Mouse (Mus musculus) adrenal gland, adult 18-20 months (tissue): ENCODE data around the gene Tceanc. TPM values are rescaled to one million over a fixed set of nuclear protein-coding genes. Genes with fewer than 3 reads are reported as not detected.
A peak's percentile ranks its signal among the peaks of the same experiment; 100 is the strongest.
"Not testable (repeated sequence)": the region's sequence is repeated elsewhere in the genome, so short reads cannot be mapped to it uniquely, and the experiment has no call there.

Source experiments
- DNase-seq, 2 experiments: peaks; one replicate each; pipeline ENCODE4 v3.0.0; 2021 to 2022; ENCODE audit warnings: low spot score in 2 of 2
- long read RNA-seq, 2 experiments: library from polyadenylated mRNA; stranded (forward); transcript quantifications; one replicate each; pipeline ENCODE4 v2.0.0; 2021
- total RNA-seq, 2 experiments: library from RNA; stranded (reverse); gene quantifications; 1 replicate in 1 of 2; 2 replicates in 1 of 2; pipeline ENCODE4 v1.2.3; 2021

The Tceanc gene
- 1 to 10 TPM; 2.0 to 2.2 TPM for total RNA-seq
- long read RNA-seq, experiment 1, full-length matches to known transcripts, result 2 of 2 reads
- long read RNA-seq, experiment 1, partial matches to known transcripts, result 0 of 2 reads
- long read RNA-seq, experiment 1, other reads (novel, unspliced or antisense), result 0 of 2 reads
- long read RNA-seq, experiment 2, full-length matches to known transcripts, result 5 of 6 reads
- long read RNA-seq, experiment 2, partial matches to known transcripts, result 0 of 6 reads
- long read RNA-seq, experiment 2, other reads (novel, unspliced or antisense), result 1 of 6 reads

DNA sequence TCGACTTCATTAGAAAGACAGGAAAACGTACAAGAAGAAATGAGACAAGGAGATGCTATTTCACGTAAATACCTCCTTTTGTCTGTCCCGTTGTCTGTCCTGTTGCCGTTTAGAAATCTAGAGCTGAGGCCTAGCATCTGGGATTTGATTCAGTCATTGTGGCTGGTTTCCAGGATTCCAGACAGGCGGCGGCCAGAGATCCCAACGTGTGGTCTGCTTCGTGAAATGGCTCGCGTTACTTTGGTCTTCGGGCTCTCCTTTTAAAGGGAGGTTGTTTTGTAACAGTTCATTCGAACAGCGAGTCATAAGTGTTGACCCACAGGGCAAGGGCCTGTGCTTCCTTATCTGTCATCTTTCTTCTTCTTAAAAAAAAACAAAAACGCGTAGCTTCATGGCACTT is at the start of gene Tceanc:
Tceanc (minus strand) TSS at position 223 of the 400 bp plus-strand sequence.
- no peak for DNase-seq

DNA sequence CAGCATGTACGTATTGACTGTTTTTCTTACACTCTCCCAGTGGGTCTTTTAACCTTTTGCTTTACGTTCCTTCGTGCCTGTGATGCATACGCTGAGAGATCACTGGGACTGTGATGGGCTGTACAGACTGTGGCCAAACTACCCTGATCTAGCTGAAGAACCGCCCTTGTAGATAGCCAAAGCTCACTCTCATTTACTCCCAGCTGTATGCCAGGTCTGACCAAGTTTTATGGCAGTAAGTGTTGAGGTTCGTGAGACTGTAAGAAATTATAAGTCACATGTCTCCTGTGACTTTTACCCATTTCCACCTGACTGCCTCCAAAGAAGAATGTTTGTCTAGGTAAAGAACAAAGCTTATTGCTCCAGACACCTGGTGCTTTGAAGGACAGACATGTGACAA is 47.6 kb upstream of the Tceanc start:
- DNase-seq, result no peak

DNA sequence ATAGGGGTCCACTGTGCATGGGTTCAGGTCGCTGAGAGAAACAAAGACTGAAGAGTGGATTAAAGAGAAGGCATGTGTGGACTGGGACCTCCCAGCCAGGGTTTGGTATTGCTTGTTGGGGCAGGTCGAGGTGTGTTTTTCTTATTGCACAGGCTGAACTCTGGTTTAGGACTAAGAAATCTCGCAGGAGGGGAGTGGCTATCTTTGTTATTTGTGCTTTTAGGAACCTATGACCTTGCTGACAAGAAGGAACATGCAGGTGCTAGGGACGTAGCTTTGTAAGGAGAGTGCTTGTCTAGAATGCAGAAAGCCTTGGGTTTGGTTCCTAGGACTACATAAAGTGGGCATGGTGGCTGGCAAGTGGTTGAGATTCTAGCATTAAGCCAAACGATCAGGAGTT is 47.0 kb upstream of the Tceanc start:
- DNase-seq, result no peak

GRCm38 (mm10) chrX:166564900-166565299 is 46.5 kb upstream of the Tceanc start:
- no peak for DNase-seq

GRCm38 (mm10) chrX:166559333-166559732 is 41.0 kb upstream of the Tceanc start:
- DNase-seq, result peak; percentile 9 to 17

GRCm38 (mm10) chrX:166552355-166552754 is 34.0 kb upstream of the Tceanc start:
- no peak for DNase-seq

- no peak for DNase-seq
These were observed 28.1 kb upstream of the Tceanc start for GRCm38 (mm10) chrX:166546495-166546894.

DNA sequence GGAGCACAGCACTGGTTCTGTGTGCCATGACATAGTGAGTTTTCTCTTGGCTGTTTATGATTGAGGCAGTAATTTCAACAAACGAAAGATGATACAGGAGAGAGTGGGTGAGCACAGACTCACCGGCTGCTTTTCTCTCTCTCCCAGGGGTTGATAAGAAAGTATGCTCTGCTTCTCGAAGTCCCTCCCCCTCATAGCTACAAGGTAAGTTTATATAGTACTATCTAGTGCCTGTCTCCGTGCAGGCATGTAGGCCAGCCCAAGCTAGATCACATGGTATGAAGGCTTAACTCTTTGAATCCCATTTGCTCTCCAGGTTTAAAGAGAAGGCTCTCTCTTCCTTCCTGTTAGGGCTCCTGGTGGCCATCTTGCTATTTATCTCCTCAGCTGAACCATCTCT is 16.8 kb upstream of the Tceanc start:
- no peak for DNase-seq

DNA sequence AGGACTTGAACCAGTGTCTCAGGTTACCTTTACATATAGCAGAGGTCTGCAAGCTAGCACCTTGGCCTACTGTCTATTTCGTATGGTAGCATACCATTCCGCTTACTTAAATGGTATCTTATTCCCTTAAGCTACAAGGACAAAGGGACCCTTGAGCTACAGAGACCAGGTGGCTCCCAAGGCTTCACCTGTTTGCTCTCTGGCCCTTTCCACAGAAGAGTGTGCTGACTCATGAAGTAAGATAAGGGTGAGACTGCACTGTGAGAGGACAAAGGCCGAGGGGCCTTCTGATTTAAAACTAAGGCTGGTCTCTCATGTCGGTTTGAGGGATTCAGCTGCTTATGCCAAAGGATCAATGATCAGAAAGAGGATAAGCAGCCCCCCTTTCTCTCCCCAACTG is 15.1 kb upstream of the Tceanc start:
- DNase-seq, result no peak

GRCm38 (mm10) chrX:166531671-166532070 is 13.3 kb upstream of the Tceanc start:
- no peak for DNase-seq

- no peak for DNase-seq
These were observed 9.8 kb upstream of the Tceanc start for GRCm38 (mm10) chrX:166528126-166528525.

DNA sequence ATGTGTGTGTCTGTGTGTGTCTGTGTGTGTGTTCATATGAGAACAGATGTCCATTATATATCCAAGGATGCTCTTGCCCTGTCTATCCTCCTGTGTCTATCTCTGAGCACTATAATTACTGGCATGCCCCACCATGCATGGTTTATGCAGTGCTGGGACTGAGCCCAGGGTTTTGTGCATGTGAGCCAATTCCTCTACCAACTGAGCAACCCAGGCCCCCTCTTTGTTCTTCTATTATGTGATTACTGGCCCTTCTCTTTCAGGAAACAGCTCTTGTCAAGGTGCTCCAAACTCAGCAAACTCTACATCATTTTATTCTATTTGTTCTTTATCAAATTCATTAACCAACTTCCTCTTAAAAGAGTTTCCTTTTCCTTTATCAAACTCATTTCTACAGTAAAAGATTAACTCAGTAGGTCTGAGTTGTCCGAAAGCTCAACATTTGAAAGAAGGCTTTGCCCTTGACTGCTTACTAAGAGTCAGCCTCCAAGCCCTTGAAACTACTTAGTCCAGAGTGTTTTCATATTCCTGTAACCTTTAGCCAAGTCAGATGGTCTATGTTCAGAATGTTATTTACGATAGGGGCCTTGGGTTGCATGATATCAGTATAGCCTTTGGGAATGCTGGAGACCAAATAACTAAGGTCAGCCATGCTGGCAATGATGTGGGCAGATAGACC is 7.4 kb upstream of the Tceanc start:
- no peak for DNase-seq

DNA sequence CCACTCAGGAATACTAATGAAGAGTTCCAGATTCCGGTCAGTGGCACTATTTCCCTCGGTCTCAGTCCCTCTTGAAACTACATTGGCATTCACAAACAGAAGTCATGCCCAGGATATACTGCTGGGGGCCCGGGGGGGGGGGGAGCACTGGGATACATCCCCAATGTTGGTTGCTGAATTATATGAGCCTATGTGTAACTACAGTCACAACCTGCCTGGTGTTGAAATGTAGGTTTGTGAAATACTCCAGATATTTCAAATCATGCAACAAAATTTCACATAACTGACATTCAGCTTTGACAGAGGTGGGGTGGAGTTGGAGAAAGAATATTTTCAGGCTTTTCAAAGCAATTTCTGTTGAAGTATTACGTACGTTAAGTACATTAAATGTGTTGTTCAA is 2.4 kb upstream of the Tceanc start:
- no peak for DNase-seq

DNA sequence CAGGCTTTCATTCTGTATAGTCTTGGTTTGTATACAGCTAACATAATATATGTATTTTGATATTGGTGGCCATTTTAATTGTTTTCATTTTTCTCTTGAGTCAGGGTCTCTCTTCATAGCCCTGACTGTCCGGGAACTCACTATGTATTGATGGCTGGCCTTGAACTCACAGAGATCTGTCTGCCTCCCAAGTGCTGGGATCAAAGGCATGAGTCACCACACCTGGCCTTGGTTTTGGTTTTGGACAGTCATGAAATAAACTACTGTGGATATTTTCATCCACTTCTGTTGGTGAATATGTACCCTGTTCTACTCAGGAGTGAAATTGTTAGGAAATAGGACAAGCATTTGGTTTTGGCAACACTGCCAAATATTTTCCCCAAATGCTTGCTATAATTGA is 1.7 kb downstream of the Tceanc start:
- no peak for DNase-seq

DNA sequence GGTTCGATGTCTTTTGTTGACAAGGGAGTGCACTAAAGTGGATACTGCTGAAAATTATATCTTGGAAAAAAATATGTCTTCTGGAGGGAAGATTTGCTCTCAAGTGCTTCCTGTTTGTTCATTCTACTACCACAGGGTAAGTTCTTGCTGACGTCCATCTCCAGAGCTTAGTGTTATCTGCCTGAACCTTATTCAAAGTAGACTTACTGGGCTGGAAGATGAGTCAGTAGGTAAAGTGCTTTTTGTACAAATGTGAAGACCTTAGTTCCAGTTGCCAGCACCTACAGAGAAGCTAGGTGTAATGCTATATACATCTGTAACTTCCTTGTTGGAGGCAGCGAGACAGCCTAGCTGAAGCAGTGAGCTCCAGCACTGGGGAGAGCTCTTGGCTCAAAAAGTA is 2.4 kb downstream of the Tceanc start:
- DNase-seq, result no peak

DNA sequence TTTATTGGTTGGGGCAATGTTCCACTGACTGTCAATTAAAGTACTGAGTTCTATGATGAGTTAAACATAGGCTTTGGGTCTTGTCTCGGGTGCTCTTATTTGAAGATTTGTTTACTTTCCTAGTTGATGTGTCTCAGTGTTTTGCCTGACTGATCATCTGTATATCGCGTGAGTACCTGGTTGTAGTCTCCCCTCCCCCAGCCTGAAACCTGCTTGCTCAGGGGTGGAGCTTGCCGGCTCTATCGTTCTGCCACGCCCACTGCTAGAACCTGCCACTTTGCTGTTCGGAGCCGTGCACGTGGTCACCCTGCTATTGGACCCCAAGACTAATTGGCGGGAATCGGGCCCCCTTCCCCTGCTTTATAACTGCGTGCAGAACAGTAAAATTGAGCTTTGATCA is 4.3 kb downstream of the Tceanc start:
- not testable (repeated sequence) for DNase-seq

DNA sequence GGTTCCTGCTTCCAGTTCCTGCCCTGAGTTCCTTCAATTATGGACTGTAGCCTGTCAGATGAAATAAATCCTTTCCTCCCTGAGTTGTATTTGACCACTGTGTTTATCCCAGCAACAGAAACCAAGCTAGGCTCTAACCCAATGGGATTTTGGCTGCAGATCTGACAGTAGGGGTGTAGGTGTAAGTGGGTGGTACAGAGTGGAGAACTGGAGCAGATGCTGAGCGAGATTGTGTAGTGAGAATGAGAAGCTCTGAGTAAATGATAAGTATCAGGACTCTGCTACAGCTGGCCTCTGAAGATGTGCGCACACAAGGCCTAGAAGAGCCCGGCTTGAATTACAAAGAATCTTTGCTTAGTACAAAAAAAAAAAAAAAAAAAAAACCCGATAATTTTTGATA is 6.3 kb downstream of the Tceanc start:
- no peak for DNase-seq

DNA sequence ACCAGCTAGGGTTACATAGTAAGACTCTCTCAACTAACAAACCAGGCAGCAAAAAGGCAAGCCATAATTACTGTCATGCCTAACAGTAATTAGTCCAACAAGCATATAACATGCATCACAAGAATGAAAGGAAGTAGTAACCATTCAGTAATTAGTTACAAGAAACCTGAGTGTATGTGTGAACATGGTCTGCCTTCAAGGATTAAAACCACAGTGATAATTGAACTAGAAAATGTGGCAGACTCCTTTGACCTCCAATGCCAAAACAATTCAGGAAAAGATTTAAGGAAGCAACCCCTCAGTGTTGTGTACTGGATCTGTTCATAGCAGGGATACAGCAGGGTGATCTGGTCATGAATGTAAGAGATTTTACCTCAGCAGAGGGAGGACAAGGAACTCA is 7.3 kb downstream of the Tceanc start:
- DNase-seq, result no peak

DNA sequence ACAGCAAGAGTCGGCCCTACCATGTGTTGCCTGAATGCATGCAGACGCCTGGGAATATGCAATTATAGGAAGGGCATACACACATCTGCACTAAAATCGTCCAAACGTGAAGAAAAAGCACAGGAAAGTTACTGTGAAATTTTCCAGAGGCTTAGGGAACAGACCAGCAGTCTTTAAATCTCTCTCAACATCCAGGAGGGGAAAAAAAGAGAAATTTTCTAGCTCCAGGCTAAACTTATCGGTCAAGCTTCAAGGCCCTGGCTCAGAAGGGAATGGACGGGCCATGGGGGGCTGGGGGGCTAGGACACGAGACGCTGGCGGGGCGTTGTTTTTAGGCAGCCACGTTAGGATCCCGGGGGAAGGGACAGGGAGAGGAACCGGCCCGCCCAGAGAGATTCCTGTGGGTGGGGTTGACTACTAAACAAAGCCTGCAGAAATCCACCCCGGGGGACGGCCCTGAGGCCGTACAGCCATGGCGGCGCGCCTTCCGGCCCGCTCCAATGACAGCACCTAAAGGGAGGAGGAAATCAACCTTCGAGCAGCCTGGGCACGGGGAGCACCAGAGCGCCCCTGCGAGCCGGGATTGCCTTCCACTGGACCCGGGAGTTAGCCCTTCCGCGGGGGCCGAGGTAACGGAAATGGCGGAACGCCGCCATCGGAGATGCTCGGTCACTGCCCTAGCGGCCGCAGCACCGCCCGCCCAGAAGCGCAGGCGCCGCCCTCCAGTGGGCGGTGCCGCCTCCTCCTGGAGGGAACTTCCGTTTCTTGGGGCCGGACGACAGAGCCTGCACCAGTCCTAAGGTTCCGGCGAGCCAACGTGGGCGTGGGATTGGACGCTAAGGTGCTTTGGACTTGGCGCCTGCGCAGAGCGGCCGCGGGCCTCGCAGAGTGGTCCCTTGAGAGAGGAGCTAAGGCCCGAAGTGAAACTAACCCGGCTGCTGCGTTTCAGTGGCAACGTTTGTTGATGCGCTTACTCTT is 8.3 kb downstream of the Tceanc start:
- DNase-seq, result peak; percentile 73 to 80

DNA sequence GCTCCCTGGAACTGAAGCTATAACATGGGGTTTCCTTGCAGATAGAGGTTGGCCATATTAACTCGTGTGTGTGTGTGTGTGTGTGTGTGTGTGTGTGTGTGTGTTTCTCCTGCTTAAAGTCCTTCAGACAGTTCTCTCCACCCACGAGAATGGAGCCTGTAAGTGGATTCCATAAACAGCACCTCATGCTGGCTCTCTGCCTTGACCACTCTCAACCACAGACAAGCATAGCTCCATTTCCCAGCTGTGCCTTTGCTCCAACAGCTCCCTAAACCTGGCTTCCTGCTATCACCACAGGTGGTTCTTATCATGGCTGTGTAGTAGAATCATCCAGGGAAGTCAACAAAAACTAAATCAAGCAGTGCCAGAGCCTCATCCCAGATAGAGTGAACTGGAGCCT is 13.9 kb downstream of the Tceanc start:
- DNase-seq, result no peak

- DNase-seq, result no peak
These were observed 18.7 kb downstream of the Tceanc start for GRCm38 (mm10) chrX:166499496-166500190.
